Comparison of ENCODE assay signal across 12 mouse cellular contexts in the genomic region with DNA sequence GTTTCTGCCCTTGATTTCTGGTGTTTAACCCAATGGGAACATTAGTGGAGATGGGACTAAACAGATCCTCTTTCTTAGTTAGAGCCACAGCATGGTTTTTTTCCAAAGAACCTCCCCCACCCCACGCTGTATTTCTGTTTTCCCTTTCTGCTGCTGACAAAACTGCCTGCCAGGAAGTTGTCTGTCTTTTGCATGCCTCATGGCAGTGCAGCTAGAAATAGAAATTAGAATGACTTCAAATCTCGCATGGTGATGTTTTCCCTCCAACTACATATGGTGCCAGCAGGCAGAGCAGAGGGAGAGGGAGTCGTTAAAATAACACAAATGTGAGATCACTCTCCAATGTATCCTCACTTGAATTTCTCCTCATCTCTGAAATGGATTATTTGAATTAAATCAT.
DNase-seq lines count a peak whose midpoint lies in the region; ATAC-seq lines count a peak whose summit lies in the region.
"Had no signal": no experiment of that assay in that cellular context is flagged by ENCODE, and none has a peak within 500 bp of the region (broad histone marks: within the 10 kb centered on the region; RNA-seq: fewer than 3 reads in every experiment).

No protein-coding gene starts in this region.

- H3K4me1 ChIP-seq in forebrain, embryonic 15.5 days: peaks cover 3% of the 10 kb centered on the region; the same call in 1 of the 2 replicates
- H3K4me1 ChIP-seq in forebrain, embryonic 12.5 days: peaks cover 9% of the 10 kb centered on the region
- H3K4me1 ChIP-seq in neural tube, embryonic 15.5 days: peaks cover 7% of the 10 kb centered on the region
- H3K4me1 ChIP-seq in intestine, embryonic 16.5 days (ENCODE audit: control insufficient read depth, insufficient read depth, low read length): peaks cover 11% of the 10 kb centered on the region

- no peak overlapping the region for H3K9ac ChIP-seq in forebrain, embryonic 15.5 days (replicated peaks)
- no peak overlapping the region for H3K9ac ChIP-seq in forebrain, embryonic 12.5 days
- H3K9ac ChIP-seq in neural tube, embryonic 15.5 days (replicated peaks): no peak overlapping the region
- no peak overlapping the region for H3K9ac ChIP-seq in intestine, embryonic 16.5 days (ENCODE audit: low read depth, low read length)
- H3K9ac ChIP-seq: embryonic facial prominence, embryonic 12.5 days; midbrain, embryonic 12.5 days had no signal

- H3K36me3 ChIP-seq in forebrain, embryonic 15.5 days: no peaks in the 10 kb centered on the region
- H3K36me3 ChIP-seq in forebrain, embryonic 12.5 days (replicated peaks): no peaks in the 10 kb centered on the region
- H3K36me3 ChIP-seq in neural tube, embryonic 15.5 days: no peaks in the 10 kb centered on the region
- no peaks in the 10 kb centered on the region for H3K36me3 ChIP-seq in intestine, embryonic 16.5 days (ENCODE audit: control insufficient read depth, insufficient read depth, low read length)
- H3K36me3 ChIP-seq: embryonic facial prominence, embryonic 12.5 days; midbrain, embryonic 12.5 days had no signal

- H3K4me3 ChIP-seq in forebrain, embryonic 15.5 days: no peak overlapping the region
- H3K4me3 ChIP-seq in forebrain, embryonic 12.5 days (replicated peaks): no peak overlapping the region
- H3K4me3 ChIP-seq in neural tube, embryonic 15.5 days (replicated peaks): no peak overlapping the region
- H3K4me3 ChIP-seq in intestine, embryonic 16.5 days (ENCODE audit: low read length): no peak overlapping the region
- H3K4me3 ChIP-seq: embryonic facial prominence, embryonic 12.5 days; midbrain, embryonic 12.5 days had no signal

- WGBS in forebrain, embryonic 15.5 days: 35% methylated on average over 3 of the region's 3 CpGs
- 68% methylated on average over 3 of the region's 3 CpGs for WGBS in forebrain, embryonic 12.5 days
- WGBS in neural tube, embryonic 15.5 days: 51% methylated on average over 3 of the region's 3 CpGs
- WGBS in intestine, embryonic 16.5 days: 47% methylated on average over 3 of the region's 3 CpGs

- ATAC-seq in forebrain, embryonic 15.5 days (replicated peaks): peak; percentile 88
- no peak for ATAC-seq in forebrain, embryonic 12.5 days (ENCODE audit: low FRiP score)
- no peak for ATAC-seq in neural tube, embryonic 15.5 days (ENCODE audit: low FRiP score)
- no peak for ATAC-seq in intestine, embryonic 16.5 days
- no peak for ATAC-seq in inflammation-experienced regulatory T-cells, adult 6 months

- DNase-seq in right cerebral cortex, adult 18-20 months: peak; percentile 52
- no peak for DNase-seq in right cerebral cortex, postnatal 14 days
- DNase-seq in layer of hippocampus, postnatal 14 days (ENCODE audit: low spot score in 2 of 2): peak; percentile 42 to 85
- DNase-seq: kidney, postnatal 14 days had no signal

- no peak overlapping the region for H3K27ac ChIP-seq in forebrain, embryonic 15.5 days (replicated peaks)
- no peak overlapping the region for H3K27ac ChIP-seq in forebrain, embryonic 12.5 days
- no peak overlapping the region for H3K27ac ChIP-seq in neural tube, embryonic 15.5 days (replicated peaks)
- H3K27ac ChIP-seq in intestine, embryonic 16.5 days (ENCODE audit: low read length): no peak overlapping the region
- H3K27ac ChIP-seq: embryonic facial prominence, embryonic 12.5 days; midbrain, embryonic 12.5 days had no signal

- H3K9me3 ChIP-seq in forebrain, embryonic 15.5 days: no peaks in the 10 kb centered on the region
- no peaks in the 10 kb centered on the region for H3K9me3 ChIP-seq in forebrain, embryonic 12.5 days
- no peaks in the 10 kb centered on the region for H3K9me3 ChIP-seq in neural tube, embryonic 15.5 days (replicated peaks)
- no peaks in the 10 kb centered on the region for H3K9me3 ChIP-seq in intestine, embryonic 16.5 days (ENCODE audit: control insufficient read depth, low read length)
- H3K9me3 ChIP-seq: embryonic facial prominence, embryonic 12.5 days; midbrain, embryonic 12.5 days had no signal

- H3K4me2 ChIP-seq in forebrain, embryonic 15.5 days (replicated peaks): no peak overlapping the region
- H3K4me2 ChIP-seq in forebrain, embryonic 12.5 days: no peak overlapping the region
- H3K4me2 ChIP-seq in neural tube, embryonic 15.5 days: no peak overlapping the region
- no peak overlapping the region for H3K4me2 ChIP-seq in intestine, embryonic 16.5 days (ENCODE audit: low read depth, low read length)
- H3K4me2 ChIP-seq: embryonic facial prominence, embryonic 12.5 days; liver, embryonic 11.5 days; midbrain, embryonic 12.5 days had no signal

- H3K27me3 ChIP-seq in forebrain, embryonic 15.5 days: 0 out of 2 replicates have a peak, but pooled peaks cover 3% of the 10 kb centered on the region
- H3K27me3 ChIP-seq in forebrain, embryonic 12.5 days: peaks cover 10% of the 10 kb centered on the region; the same call in 1 of the 2 replicates
- H3K27me3 ChIP-seq in neural tube, embryonic 15.5 days (replicated peaks): no peaks in the 10 kb centered on the region
- H3K27me3 ChIP-seq in intestine, embryonic 16.5 days (replicated peaks; ENCODE audit: control insufficient read depth, insufficient read depth, low read length): no peaks in the 10 kb centered on the region
- H3K27me3 ChIP-seq: embryonic facial prominence, embryonic 12.5 days; midbrain, embryonic 12.5 days had no signal
